Mouse (Mus musculus) cerebellum, postnatal 10 days (tissue): ENCODE data around the gene Trem2.
"Not testable (repeated sequence)": the region's sequence is repeated elsewhere in the genome, so short reads cannot be mapped to it uniquely, and the experiment has no call there.

Experiments
- DNase-seq, 2 experiments: peaks; one replicate each; pipeline ENCODE4 v3.0.0; 2021; ENCODE audit warnings: mixed read lengths in 2 of 2

Trem2 gene

GRCm38 (mm10) chr17:48346231-48346630, at the start of gene Trem2:
TSS of gene Trem2 (plus strand) at chr17:48346401.
- DNase-seq: peak in 1 of 2 experiments; percentile 16

- DNase-seq: no peak
These were observed 47.0 kb upstream of the Trem2 start, which contains the start of gene Treml2 for GRCm38 (mm10) chr17:48299203-48299602. TSS of gene Treml2 (plus strand) at chr17:48299498.

GRCm38 (mm10) chr17:48299756-48300155, 46.4 kb upstream of the Trem2 start:
- no peak for DNase-seq

GRCm38 (mm10) chr17:48300199-48300598, 46.0 kb upstream of the Trem2 start:
- DNase-seq: no peak

- no peak for DNase-seq
These were observed 45.3 kb upstream of the Trem2 start for GRCm38 (mm10) chr17:48300861-48301260.

GRCm38 (mm10) chr17:48301792-48302191, 44.4 kb upstream of the Trem2 start:
- no peak for DNase-seq

- no peak for DNase-seq
These were observed 34.1 kb upstream of the Trem2 start for GRCm38 (mm10) chr17:48312124-48312523.

GRCm38 (mm10) chr17:48315905-48316579, 30.2 kb upstream of the Trem2 start, which contains the start of gene B430306N03Rik:
TSS of gene B430306N03Rik (plus strand) at chr17:48316141.
- DNase-seq: not testable (repeated sequence)

- no peak for DNase-seq
These were observed 27.5 kb upstream of the Trem2 start for GRCm38 (mm10) chr17:48318686-48319085.

GRCm38 (mm10) chr17:48321279-48321678, 24.9 kb upstream of the Trem2 start:
- DNase-seq: no peak

GRCm38 (mm10) chr17:48323236-48323635, 23.0 kb upstream of the Trem2 start:
- no peak for DNase-seq

- DNase-seq: no peak
These were observed 21.9 kb upstream of the Trem2 start for GRCm38 (mm10) chr17:48324258-48324657.

- no peak for DNase-seq
These were observed 21.1 kb upstream of the Trem2 start for GRCm38 (mm10) chr17:48325093-48325492.

GRCm38 (mm10) chr17:48325638-48326037, 20.6 kb upstream of the Trem2 start:
- no peak for DNase-seq

GRCm38 (mm10) chr17:48326656-48327055, 19.5 kb upstream of the Trem2 start:
- no peak for DNase-seq

- no peak for DNase-seq
These were observed 13.7 kb upstream of the Trem2 start for GRCm38 (mm10) chr17:48332524-48332923.

GRCm38 (mm10) chr17:48334186-48334585, 12.0 kb upstream of the Trem2 start:
- DNase-seq: no peak

- peak; percentile 91 to 94 for DNase-seq
These were observed 9.3 kb upstream of the Trem2 start for GRCm38 (mm10) chr17:48336857-48337256.

- no peak for DNase-seq
These were observed 5.9 kb upstream of the Trem2 start for GRCm38 (mm10) chr17:48340267-48340666.

- no peak for DNase-seq
These were observed 4.3 kb upstream of the Trem2 start for GRCm38 (mm10) chr17:48341947-48342346.

GRCm38 (mm10) chr17:48343065-48343464, 3.1 kb upstream of the Trem2 start:
- DNase-seq: no peak

- no peak for DNase-seq
These were observed 377 bp upstream of the Trem2 start for GRCm38 (mm10) chr17:48345824-48346223.

- DNase-seq: no peak
These were observed 633 bp downstream of the Trem2 start for GRCm38 (mm10) chr17:48346834-48347233.

GRCm38 (mm10) chr17:48347287-48347686, 1.1 kb downstream of the Trem2 start:
- no peak for DNase-seq

GRCm38 (mm10) chr17:48350681-48351193, 4.5 kb downstream of the Trem2 start:
- no peak for DNase-seq
